Mouse (Mus musculus): Measurements from ENCODE around the gene Cltc.

DNA sequence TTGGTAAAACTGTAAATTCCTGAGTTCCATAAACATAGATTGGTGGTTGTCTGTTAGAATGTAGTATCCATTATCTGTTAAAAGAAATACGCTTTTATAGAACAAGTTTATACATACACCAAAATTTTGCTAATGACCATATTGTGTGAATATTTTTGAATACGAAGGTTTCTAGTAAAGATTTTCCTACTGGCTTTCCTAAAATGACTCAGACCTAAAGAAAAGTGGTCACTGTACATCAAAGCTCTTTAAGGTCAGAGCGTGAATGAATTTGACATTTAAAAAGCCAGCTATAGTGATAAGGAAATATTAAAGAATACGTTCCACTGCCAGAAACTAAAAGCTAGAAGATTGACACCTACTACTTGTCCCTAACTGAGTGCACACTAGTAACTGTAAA is 112.8 kb downstream of the Cltc start:
- TF ChIP-seq POLR2A (IDR thresholded peaks at IDR 0.05; ENCODE audit: borderline replicate concordance, extremely low read depth, low read depth, low read length) (no peak), CTCF (IDR thresholded peaks at IDR 0.05; ENCODE audit: insufficient read depth, low read length) (no peak)

Measured in lung, adult 2 months (tissue).